Mouse (Mus musculus): ENCODE results near the gene Hs6st1.

DNA sequence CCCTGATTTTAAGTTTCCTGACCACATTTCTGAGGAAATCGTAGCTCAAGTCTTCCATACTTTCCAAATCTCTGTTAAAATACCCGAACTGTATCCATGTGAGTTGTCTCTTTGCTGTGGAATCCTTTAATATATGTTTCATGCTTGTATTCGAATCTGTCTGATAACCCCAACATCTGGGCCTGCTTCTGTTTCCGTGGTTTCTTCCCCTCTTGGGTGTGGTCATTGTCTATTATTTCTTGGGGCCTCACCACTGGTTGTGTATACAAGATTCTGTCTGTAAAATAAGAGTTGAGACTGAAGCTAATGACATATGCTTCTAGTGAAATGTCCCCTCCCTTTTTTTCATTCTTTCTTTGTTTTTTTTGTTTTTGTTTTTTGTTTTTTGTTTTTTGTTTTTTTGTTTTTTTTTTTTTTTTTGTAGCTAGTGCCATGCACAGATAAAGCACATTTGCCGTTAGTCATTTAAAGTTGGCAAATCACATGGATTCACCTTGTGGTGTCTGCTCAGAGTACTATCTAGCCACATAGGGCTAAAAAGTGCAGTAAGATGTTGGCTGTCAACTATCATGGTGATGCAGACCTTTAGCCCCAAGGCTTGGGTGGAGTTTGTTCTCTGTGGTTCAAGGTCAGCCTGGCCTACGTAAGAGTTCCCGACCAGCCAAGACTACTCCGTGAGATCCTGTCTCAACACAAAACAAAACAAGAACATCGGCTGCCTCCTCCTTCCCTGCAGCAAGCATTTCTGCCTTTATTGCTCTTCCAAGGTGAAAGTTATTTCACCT is 13.8 kb upstream of the Hs6st1 start:
- TF ChIP-seq CTCF (IDR thresholded peaks at IDR 0.05; ENCODE audit: low read depth, low read length): no peak
- no peak for TF ChIP-seq POLR2A (IDR thresholded peaks at IDR 0.05; ENCODE audit: insufficient read depth, low read length)

All from ES-Bruce4 (cell line).